Mouse (Mus musculus) layer of hippocampus, adult 2 months (tissue): ENCODE results near the gene Rhox6. TPM values are rescaled to one million over a fixed set of nuclear protein-coding genes. Genes with fewer than 3 reads are reported as not detected.
"Not testable (repeated sequence)": the region's sequence is repeated elsewhere in the genome, so short reads cannot be mapped to it uniquely, and the experiment has no call there.

Source experiments
- DNase-seq, 2 experiments: peaks; one replicate each; pipeline ENCODE4 v3.0.0; 2022; ENCODE audit warnings: low spot score in 2 of 2
- H3K27ac ChIP-seq: fragments of 200-600 bp; 2 replicates; pipeline ENCODE4 v1.8.1; 2022
- H3K4me3 ChIP-seq: fragments of 200-600 bp; 2 replicates; pipeline ENCODE4 v1.8.1; 2022; ENCODE audit warnings: mild to moderate bottlenecking
- CTCF ChIP-seq: fragments of 200-600 bp; conservative IDR thresholded peaks from 2 replicates; pipeline ENCODE4 v1.8.1; 2022; ENCODE audit warnings: antibody characterized with exemption, mild to moderate bottlenecking, moderate library complexity
- long read RNA-seq, 2 experiments: library from polyadenylated mRNA; stranded (forward); transcript quantifications; one replicate each; pipeline ENCODE4 v2.0.0; 2021; ENCODE audit warnings: borderline mapping rate in 2 of 2
- total RNA-seq, 2 experiments: library from RNA; stranded (reverse); gene quantifications; 2 replicates each; pipeline ENCODE4 v1.2.3; 2021

Gene Rhox6
- total RNA-seq: not detected
- long read RNA-seq, experiment 1: 0 reads
- long read RNA-seq, experiment 2: 0 reads

DNA sequence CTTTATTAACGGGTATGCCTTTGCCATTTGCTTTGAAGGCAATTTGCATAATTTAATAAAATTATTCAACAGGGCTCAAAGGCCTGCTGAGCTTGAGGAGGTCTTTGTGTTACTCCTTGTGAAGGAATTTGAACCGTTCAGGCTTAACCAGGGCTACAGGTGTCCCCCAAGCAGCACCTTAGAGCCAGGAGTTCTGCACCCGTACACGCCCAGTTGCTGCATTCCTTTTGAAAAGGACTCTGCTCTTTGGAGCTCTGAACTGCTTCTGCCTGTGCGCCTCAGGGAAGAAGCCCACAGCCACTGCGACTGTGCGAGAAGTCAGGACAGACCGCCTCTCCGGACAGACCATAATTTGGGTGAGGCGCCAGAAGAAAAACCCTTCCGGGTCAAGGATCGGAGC, at the start of gene Rhox6:
Gene Rhox6 (plus strand): TSS at position 301 of the 400 bp plus-strand sequence.
- DNase-seq, H3K4me3 ChIP-seq, H3K27ac ChIP-seq: not testable (repeated sequence)

DNA sequence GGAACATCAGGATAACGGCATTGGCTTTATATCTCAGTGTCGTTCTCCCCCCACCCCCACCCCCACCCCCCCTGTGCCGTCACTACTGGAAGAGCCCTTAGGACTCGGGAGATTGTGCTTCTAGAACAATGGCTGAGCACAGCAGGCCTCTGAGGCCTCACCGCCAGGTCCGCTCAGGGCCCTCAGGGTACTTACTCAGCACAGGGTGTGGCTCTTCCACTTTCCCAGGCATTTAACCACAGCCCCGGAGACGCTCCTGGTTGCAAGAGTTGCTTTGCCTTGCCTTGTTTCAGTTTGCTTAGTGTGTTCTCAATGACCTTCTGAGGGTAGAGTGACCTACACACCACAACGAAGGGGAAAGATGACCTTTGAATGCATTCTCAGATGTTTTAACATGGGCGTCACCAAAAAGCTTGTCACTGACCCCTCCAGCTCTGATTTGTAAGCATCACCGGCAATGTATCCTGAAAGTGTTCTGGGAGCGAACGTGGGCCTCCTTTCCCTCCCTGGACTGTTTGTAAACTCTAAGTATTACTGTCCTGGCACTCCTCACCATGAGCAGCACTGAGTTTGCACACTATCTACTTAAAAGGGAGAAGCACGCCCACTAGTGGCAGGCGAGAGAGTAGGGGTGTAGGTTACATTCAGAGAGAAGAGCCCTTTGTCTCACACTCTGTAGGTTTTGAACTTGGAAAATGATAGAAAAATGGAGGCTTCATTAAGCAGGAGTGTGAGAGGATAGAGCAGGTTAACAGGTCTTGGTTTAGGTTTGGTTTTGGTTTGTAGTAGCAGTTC, 19.2 kb upstream of the Rhox6 start:
- no peak overlapping the region for H3K4me3 ChIP-seq
- H3K27ac ChIP-seq: no peak overlapping the region
- no peak for DNase-seq
- TF ChIP-seq CTCF: peak; percentile 13; the same call in 1 of the 2 replicates

DNA sequence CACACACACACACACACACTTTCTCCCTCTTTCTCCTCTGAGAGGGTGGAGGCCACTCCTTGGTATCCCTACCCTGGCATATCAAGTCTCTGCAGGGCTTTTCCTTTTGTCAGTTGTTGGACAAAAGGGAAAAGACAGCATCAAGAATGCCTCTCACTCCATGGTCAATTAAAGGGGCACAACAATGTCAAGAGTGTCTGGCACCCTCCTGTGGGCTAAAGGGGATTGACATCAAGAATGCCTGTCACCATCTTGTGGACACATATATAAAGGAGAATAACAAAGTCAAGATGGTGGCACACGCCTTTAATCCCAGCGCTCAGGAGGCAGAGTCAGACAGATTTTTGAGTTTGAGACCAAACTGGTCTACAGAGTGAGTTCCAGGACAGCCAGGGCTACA, 17.3 kb upstream of the Rhox6 start:
- TF ChIP-seq CTCF: no peak
- H3K4me3 ChIP-seq: no peak overlapping the region
- H3K27ac ChIP-seq: no peak overlapping the region
- no peak for DNase-seq

DNA sequence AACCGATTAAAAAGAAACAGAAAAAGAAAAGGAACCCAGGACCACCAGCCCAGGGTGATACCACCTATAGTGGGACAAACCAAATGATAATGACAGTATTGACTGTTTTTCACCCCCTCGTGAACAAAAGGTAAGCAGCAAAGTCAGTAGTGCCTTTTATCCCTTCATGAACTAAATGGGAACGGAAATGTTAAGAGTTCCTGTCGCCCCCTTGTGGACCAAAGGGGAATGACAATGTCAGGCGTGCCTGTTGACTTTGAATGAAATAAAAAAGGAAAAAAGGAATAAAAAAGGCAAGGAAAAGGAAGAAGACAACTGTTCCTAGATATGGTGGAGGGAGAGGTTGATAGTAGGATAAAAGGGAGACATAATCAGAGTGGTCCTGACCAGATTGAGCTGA, 15.5 kb upstream of the Rhox6 start:
- TF ChIP-seq CTCF: peak; percentile 79
- DNase-seq: no peak
- H3K27ac ChIP-seq: no peak overlapping the region
- no peak overlapping the region for H3K4me3 ChIP-seq

DNA sequence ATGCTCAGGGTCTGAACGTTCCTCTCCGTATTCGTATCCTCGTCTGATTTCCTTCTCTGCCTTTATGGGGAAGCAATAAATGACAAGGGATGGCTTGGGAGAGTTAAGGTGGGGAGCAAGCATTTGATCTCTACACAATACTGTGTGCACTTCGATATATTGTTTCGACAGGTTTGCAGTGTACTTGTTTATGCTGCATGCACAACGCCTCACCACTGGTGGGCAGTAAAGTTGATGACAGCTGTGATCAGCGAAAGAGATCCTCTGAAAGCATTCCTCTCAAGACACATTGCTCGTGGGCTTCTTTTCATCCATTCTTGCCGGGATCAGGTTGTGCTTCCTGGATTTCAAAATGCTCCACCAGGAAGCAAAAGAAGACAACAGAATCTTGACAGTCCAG, 11.0 kb upstream of the Rhox6 start:
- TF ChIP-seq CTCF: peak; percentile 50
- no peak overlapping the region for H3K4me3 ChIP-seq
- no peak overlapping the region for H3K27ac ChIP-seq
- no peak for DNase-seq

DNA sequence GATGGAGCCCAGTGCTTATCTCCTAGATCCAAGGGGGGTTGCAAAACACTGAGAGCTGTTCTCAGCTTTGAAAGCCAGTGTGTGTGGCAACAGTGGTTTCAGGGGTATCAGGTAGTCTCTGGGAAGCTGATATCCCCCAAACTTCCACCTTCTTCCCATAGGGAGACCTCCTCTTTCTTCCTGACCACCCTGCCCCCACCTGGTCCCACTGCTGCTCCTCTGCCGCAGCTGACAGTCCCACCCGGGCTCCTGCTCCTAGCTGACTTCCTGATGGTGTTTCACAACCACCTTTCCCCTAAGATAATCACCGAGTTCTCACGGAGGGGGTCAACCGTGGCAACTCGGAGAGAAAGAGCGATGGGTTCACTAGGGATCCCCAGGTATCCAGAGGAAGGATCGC, 4.7 kb downstream of the Rhox6 start, which contains the start of gene Rhox7a:
Gene Rhox7a (plus strand): TSS at position 301 of the 400 bp plus-strand sequence.
- not testable (repeated sequence) for H3K4me3 ChIP-seq, H3K27ac ChIP-seq

DNA sequence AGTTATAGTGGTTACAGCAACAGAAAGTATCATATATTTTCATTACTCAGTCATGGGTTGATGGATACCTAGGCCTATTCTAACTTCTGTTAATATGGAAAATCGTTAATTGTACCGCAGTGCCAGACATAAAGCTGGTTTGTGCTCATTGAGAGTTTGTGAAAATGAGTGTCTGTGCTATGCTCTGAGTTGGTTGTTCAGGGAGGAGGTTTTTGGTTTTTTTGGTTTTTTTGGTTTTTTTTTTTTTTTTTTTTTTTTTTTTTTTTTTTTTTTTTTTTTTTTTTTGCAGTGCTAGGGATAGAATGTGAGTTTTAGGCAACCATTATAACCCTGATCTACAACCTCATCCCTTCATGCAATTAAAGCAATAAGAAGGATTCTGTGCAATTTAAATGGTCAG, 44.9 kb downstream of the Rhox6 start:
- DNase-seq: no peak
- TF ChIP-seq CTCF: no peak
- H3K27ac ChIP-seq: no peak overlapping the region
- no peak overlapping the region for H3K4me3 ChIP-seq

More for the DNA sequence above, 4.7 kb downstream of the Rhox6 start, which contains the start of gene Rhox7a:
- not testable (repeated sequence) for DNase-seq

DNA sequence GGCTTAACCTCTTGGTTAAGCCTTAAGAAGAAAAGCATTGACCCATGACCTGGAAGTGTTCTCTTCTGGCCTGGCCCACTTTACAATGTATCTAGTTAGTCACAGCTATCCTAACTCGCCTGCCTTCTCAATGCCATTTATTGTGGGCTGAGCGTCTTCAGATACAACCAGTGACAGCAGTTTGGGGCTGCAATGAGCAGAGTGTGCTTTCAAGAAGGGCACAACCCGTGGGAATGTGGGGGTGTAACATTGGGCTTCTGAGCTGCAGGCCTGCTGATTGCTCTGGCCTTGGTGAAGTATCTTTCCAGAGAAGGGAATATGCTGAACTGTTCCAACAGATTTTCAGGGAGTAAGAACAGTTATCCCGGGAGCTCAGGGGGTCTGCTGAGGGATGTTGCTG, 52.1 kb downstream of the Rhox6 start, which contains the start of gene Rhox8:
Gene Rhox8 (minus strand): TSS at position 101 of the 400 bp plus-strand sequence.
- Histone ChIP-seq H3K4me3 (no peak within 1 kb of the TSS), H3K27ac (no peak within 1 kb of the TSS)
- TF ChIP-seq CTCF: no peak
- no peak for DNase-seq

Other genes starting within 250 kb of the Rhox6 start
- gene Rhox3f, start 245.9 kb upstream of the Rhox6 start, total RNA-seq: not detected
- gene Rhox4f, start 219.2 kb upstream of the Rhox6 start, total RNA-seq: not detected
- gene Rhox3g, start 198.3 kb upstream of the Rhox6 start, total RNA-seq: not detected
- gene Rhox2g, start 183.4 kb upstream of the Rhox6 start, total RNA-seq: not detected
- not detected for gene Rhox4g, start 175.6 kb upstream of the Rhox6 start, total RNA-seq
- gene Rhox3h, start 158.1 kb upstream of the Rhox6 start, total RNA-seq: not detected
- gene Rhox2h, start 153.6 kb upstream of the Rhox6 start, total RNA-seq: not detected
- not detected for gene Rhox5, start 22.1 kb upstream of the Rhox6 start, total RNA-seq
- not detected for gene Rhox7a, start 4.8 kb downstream of the Rhox6 start, total RNA-seq
- gene Rhox8, start 52.0 kb downstream of the Rhox6 start, total RNA-seq: not detected
- not detected for gene Rhox7b, start 70.3 kb downstream of the Rhox6 start, total RNA-seq
- gene Rhox9, start 74.9 kb downstream of the Rhox6 start, total RNA-seq: not detected
- gene Btg1-ps1, start 191.9 kb downstream of the Rhox6 start, total RNA-seq: not detected
- gene Btg1-ps2, start 216.2 kb downstream of the Rhox6 start, total RNA-seq: not detected
- gene Rhox10, start 239.6 kb downstream of the Rhox6 start, total RNA-seq: not detected